Mouse (Mus musculus): ENCODE measurements around the gene Krtap20-2. TPM values are rescaled to one million over a fixed set of nuclear protein-coding genes. Genes with fewer than 3 reads are reported as not detected.
"Not testable (repeated sequence)": the region's sequence is repeated elsewhere in the genome, so short reads cannot be mapped to it uniquely, and the experiment has no call there.

Gene Krtap20-2
- polyA plus RNA-seq (2014; fragmentation: Nextera tagmentation; extraction: Ambion mirVana), result not detected in 2 replicates

DNA sequence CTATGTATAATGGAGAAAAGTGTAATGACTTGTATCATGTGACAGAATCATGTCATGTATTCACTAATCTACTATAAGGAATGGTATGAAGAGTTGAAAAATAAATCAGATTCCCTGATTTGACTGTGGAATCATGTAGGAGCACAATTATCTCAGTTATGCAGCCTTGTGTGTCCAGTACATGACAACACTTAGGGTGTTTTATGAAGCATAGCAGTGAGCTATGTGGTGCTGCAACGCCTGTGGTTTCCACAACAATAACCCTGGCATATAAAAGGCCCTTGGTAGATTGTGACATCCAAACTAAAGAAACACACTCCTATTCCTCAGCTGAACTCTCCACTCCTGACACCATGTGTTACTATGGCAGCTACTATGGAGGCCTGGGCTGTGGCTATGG lies at the start of gene Krtap20-2:
Gene Krtap20-2 (plus strand): TSS at position 301 of the 400 bp plus-strand sequence.
- Histone ChIP-seq H3K27me3 (ENCODE audit: control insufficient read depth, insufficient read depth, low read length) (no peaks in the 10 kb centered on the region), H3K27ac (ENCODE audit: low read depth, low read length) (no peak within 1 kb of the TSS), H3K36me3 (ENCODE audit: control insufficient read depth, insufficient read depth, low read length) (no peaks in the 10 kb centered on the region), H3K4me1 (ENCODE audit: control insufficient read depth, insufficient read depth, low read length) (no peaks in the 10 kb centered on the region), H3K4me3 (ENCODE audit: low read depth, low read length) (no peak within 1 kb of the TSS), H3K4me2 (ENCODE audit: low read depth) (no peak within 1 kb of the TSS), H3K9ac (ENCODE audit: low read length) (no peak within 1 kb of the TSS), H3K9me3 (ENCODE audit: control insufficient read depth, low read length) (no peaks in the 10 kb centered on the region)
- 68% methylated on average over 1 of the region's 1 CpGs for WGBS
- DNase-seq (ENCODE audit: low spot score) (no peak), ATAC-seq (ENCODE audit: insufficient read depth, low FRiP score, low TSS enrichment) (no peak)

DNA sequence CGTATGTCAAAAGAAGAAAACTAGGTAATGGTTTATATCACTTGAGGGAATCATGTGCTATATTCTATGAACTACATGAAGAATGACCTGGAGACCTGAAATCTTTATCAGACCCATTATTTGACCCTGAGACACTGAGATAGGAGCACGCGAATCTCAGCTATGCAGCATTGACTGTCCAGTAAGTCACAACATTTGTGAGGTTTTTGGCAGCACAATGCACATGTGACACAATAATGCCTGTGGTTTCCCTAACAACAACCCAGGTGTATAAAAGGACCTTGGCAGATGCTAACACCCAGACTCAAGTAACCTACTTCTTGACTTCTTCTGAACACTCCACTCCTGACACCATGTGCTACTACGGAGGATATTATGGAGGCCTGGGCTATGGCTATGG lies 48.0 kb upstream of the Krtap20-2 start, which contains the start of gene Gm9789:
Gene Gm9789 (plus strand): TSS at position 301 of the 400 bp plus-strand sequence.
- no peak within 1 kb of the TSS for H3K4me3 ChIP-seq (ENCODE audit: low read depth, low read length)
- H3K36me3 ChIP-seq (ENCODE audit: control insufficient read depth, insufficient read depth, low read length), result no peaks in the 10 kb centered on the region
- ATAC-seq (ENCODE audit: insufficient read depth, low FRiP score, low TSS enrichment) (no peak), DNase-seq (ENCODE audit: low spot score) (no peak)
- H3K4me1 ChIP-seq (ENCODE audit: control insufficient read depth, insufficient read depth, low read length), result no peaks in the 10 kb centered on the region
- H3K27me3 ChIP-seq (ENCODE audit: control insufficient read depth, insufficient read depth, low read length), result no peaks in the 10 kb centered on the region
- H3K4me2 ChIP-seq (ENCODE audit: low read depth), result no peak within 1 kb of the TSS
- 87% methylated on average over 4 of the region's 4 CpGs for WGBS
- H3K9ac ChIP-seq (ENCODE audit: low read length), result no peak within 1 kb of the TSS
- H3K27ac ChIP-seq (ENCODE audit: low read depth, low read length), result no peak within 1 kb of the TSS
- H3K9me3 ChIP-seq (ENCODE audit: control insufficient read depth, low read length), result no peaks in the 10 kb centered on the region

DNA sequence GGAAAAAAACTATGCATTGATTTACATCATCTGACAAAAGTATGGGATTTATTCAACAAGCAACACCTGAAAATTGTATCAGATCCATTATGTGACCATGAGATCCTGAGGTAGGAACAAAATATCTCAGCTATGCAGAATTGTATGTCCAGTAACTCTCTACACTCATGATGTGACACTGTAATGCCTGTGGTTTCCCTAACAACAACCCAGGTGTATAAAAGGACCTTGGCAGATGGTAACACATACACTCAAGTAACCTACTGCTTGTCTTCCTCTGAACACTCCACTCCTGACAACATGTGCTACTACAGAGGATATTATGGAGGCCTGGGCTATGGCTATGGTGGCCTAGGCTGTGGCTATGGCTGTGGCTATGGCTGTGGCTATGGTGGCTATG lies 36.5 kb upstream of the Krtap20-2 start, which contains the start of gene Gm7735:
Gene Gm7735 (plus strand): TSS at position 301 of the 400 bp plus-strand sequence.
- not testable (repeated sequence) for H3K36me3 ChIP-seq (ENCODE audit: control insufficient read depth, insufficient read depth, low read length); H3K4me1 ChIP-seq (ENCODE audit: control insufficient read depth, insufficient read depth, low read length); DNase-seq (ENCODE audit: low spot score); H3K9ac ChIP-seq (ENCODE audit: low read length); H3K9me3 ChIP-seq (ENCODE audit: control insufficient read depth, low read length); H3K27me3 ChIP-seq (ENCODE audit: control insufficient read depth, insufficient read depth, low read length); H3K27ac ChIP-seq (ENCODE audit: low read depth, low read length); ATAC-seq (ENCODE audit: insufficient read depth, low FRiP score, low TSS enrichment); H3K4me3 ChIP-seq (ENCODE audit: low read depth, low read length); H3K4me2 ChIP-seq (ENCODE audit: low read depth)

DNA sequence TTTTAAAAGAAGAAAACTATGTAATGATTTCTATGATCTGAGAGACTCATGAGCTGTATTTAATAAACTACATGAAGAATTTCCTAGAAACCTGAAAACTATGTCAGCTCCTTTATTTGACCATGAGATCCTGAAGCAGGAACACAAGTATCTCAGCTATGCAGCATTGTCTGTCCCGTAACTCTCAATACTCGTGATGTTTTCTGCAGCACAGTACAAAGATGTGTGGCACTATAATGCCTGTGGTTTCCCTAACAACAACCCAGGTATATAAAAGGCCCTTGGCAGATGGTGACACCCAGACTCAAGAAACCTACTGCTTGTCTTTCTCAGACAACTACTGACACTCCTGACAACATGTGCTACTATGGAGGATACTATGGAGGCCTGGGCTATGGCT lies 31.2 kb upstream of the Krtap20-2 start, which contains the start of gene 1110057P08Rik:
Gene 1110057P08Rik (plus strand): TSS at position 301 of the 400 bp plus-strand sequence.
- Histone ChIP-seq H3K36me3 (ENCODE audit: control insufficient read depth, insufficient read depth, low read length) (no peaks in the 10 kb centered on the region), H3K4me2 (ENCODE audit: low read depth) (no peak within 1 kb of the TSS), H3K9me3 (ENCODE audit: control insufficient read depth, low read length) (no peaks in the 10 kb centered on the region), H3K4me3 (ENCODE audit: low read depth, low read length) (no peak within 1 kb of the TSS), H3K27me3 (ENCODE audit: control insufficient read depth, insufficient read depth, low read length) (no peaks in the 10 kb centered on the region), H3K4me1 (ENCODE audit: control insufficient read depth, insufficient read depth, low read length) (no peaks in the 10 kb centered on the region), H3K9ac (ENCODE audit: low read length) (no peak within 1 kb of the TSS), H3K27ac (ENCODE audit: low read depth, low read length) (no peak within 1 kb of the TSS)
- ATAC-seq (ENCODE audit: insufficient read depth, low FRiP score, low TSS enrichment) (no peak), DNase-seq (ENCODE audit: low spot score) (no peak)
- 78% methylated on average over 2 of the region's 2 CpGs for WGBS

DNA sequence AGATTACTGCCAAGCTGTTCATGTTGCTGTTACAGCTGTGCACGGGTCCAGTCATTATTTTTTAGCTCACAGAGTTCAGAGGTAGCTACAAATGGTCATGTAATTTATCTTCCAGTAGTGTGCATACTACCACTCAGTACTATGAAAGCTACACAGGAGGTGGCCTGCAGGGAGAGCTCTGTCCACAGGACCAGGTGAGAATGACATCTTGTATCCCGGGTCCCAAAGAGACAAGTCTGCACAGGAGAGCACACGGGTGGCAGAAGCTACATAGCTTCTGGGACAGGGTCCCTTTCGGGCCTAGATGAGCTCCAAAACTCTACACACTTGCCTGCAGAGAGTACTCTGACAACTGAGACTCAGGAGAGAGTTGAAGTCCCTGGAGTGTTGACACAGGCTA lies 17.0 kb upstream of the Krtap20-2 start:
- 82% methylated on average over 4 of the region's 4 CpGs for WGBS
- Histone ChIP-seq H3K4me3 (ENCODE audit: low read depth, low read length) (no peak overlapping the region), H3K36me3 (ENCODE audit: control insufficient read depth, insufficient read depth, low read length) (no peaks in the 10 kb centered on the region), H3K27ac (ENCODE audit: low read depth, low read length) (no peak overlapping the region), H3K4me2 (ENCODE audit: low read depth) (no peak overlapping the region), H3K9ac (ENCODE audit: low read length) (no peak overlapping the region), H3K4me1 (ENCODE audit: control insufficient read depth, insufficient read depth, low read length) (no peaks in the 10 kb centered on the region), H3K9me3 (ENCODE audit: control insufficient read depth, low read length) (no peaks in the 10 kb centered on the region), H3K27me3 (ENCODE audit: control insufficient read depth, insufficient read depth, low read length) (no peaks in the 10 kb centered on the region)
- no peak for DNase-seq (ENCODE audit: low spot score)
- no peak for ATAC-seq (ENCODE audit: insufficient read depth, low FRiP score, low TSS enrichment)

Other genes starting within 250 kb of the Krtap20-2 start
- not detected in 2 replicates for gene Krtap16-3, start 243.0 kb upstream of the Krtap20-2 start, polyA plus RNA-seq (2014; fragmentation: Nextera tagmentation; extraction: Ambion mirVana)
- not detected in 2 replicates for gene Krtap22-2, start 195.1 kb upstream of the Krtap20-2 start, polyA plus RNA-seq (2014; fragmentation: Nextera tagmentation; extraction: Ambion mirVana)
- not detected in 2 replicates for gene Gm10229, start 190.6 kb upstream of the Krtap20-2 start, polyA plus RNA-seq (2014; fragmentation: Nextera tagmentation; extraction: Ambion mirVana)
- gene Krtap6-1, start 174.2 kb upstream of the Krtap20-2 start, polyA plus RNA-seq (2014; fragmentation: Nextera tagmentation; extraction: Ambion mirVana), result not detected in 2 replicates
- gene Gm10228, start 164.4 kb upstream of the Krtap20-2 start, polyA plus RNA-seq (2014; fragmentation: Nextera tagmentation; extraction: Ambion mirVana), result not detected in 2 replicates
- not detected in 2 replicates for gene Krtap6-5, start 158.0 kb upstream of the Krtap20-2 start, polyA plus RNA-seq (2014; fragmentation: Nextera tagmentation; extraction: Ambion mirVana)
- not detected in 2 replicates for gene 1110025L11Rik, start 141.9 kb upstream of the Krtap20-2 start, polyA plus RNA-seq (2014; fragmentation: Nextera tagmentation; extraction: Ambion mirVana)
- not detected in 2 replicates for gene Krtap6-3, start 121.8 kb upstream of the Krtap20-2 start, polyA plus RNA-seq (2014; fragmentation: Nextera tagmentation; extraction: Ambion mirVana)
- gene Gm6358, start 65.0 kb upstream of the Krtap20-2 start, polyA plus RNA-seq (2014; fragmentation: Nextera tagmentation; extraction: Ambion mirVana), result not detected in 2 replicates
- not detected in 2 replicates for gene Gm10061, start 54.8 kb upstream of the Krtap20-2 start, polyA plus RNA-seq (2014; fragmentation: Nextera tagmentation; extraction: Ambion mirVana)
- not detected in 2 replicates for gene Gm9789, start 47.9 kb upstream of the Krtap20-2 start, polyA plus RNA-seq (2014; fragmentation: Nextera tagmentation; extraction: Ambion mirVana)
- gene Gm7735, start 36.4 kb upstream of the Krtap20-2 start, polyA plus RNA-seq (2014; fragmentation: Nextera tagmentation; extraction: Ambion mirVana), result not detected in 2 replicates
- gene 1110057P08Rik, start 31.1 kb upstream of the Krtap20-2 start, polyA plus RNA-seq (2014; fragmentation: Nextera tagmentation; extraction: Ambion mirVana), result not detected in 2 replicates
- not detected in 2 replicates for gene Krtap21-1, start 198.0 kb downstream of the Krtap20-2 start, polyA plus RNA-seq (2014; fragmentation: Nextera tagmentation; extraction: Ambion mirVana)
- not detected in 2 replicates for gene Krtap6-2, start 214.2 kb downstream of the Krtap20-2 start, polyA plus RNA-seq (2014; fragmentation: Nextera tagmentation; extraction: Ambion mirVana)